Mouse (Mus musculus) embryonic fibroblast, embryonic 13.5 days (primary cell): ENCODE results near the gene Gm45234.

Source experiments
- CTCF ChIP-seq: IDR thresholded peaks from 2 replicates; pipeline ENCODE4 v1.5.1; 2011; ENCODE audit warnings: mild to moderate bottlenecking, control low read depth, low read length, moderate library complexity, borderline replicate concordance; ENCODE audit not compliant: insufficient read depth
- POLR2A ChIP-seq: IDR thresholded peaks from 2 replicates; pipeline ENCODE4 v1.6.1; 2011; ENCODE audit warnings: low read depth, mild to moderate bottlenecking, control low read depth, low read length, moderate library complexity

- no peak for TF ChIP-seq CTCF
- no peak for TF ChIP-seq POLR2A
Observed at GRCm38 (mm10) chr6:124779222-124779983, 23.6 kb upstream of the Gm45234 start, which contains the start of gene Lrrc23.
